Mouse (Mus musculus): ENCODE data around the gene Acacb. TPM values are rescaled to one million over a fixed set of nuclear protein-coding genes. Genes with fewer than 3 reads are reported as not detected.

Gene Acacb
- polyA plus RNA-seq, 1 experiment from 2014 or later, result 0.65 TPM

- Histone ChIP-seq H3K4me2 (ENCODE audit: low read depth, low read length) (no peak overlapping the region), H3K27ac (ENCODE audit: low read length) (no peak overlapping the region), H3K4me3 (ENCODE audit: low read depth, low read length) (no peak overlapping the region), H3K4me1 (ENCODE audit: control insufficient read depth, low read depth, low read length) (no peaks in the 10 kb centered on the region), H3K36me3 (ENCODE audit: control insufficient read depth, insufficient read depth) (no peaks in the 10 kb centered on the region; the same call in none of the 2 replicates), H3K9ac (ENCODE audit: low read depth, low read length) (no peak overlapping the region), H3K9me3 (replicated peaks; ENCODE audit: control insufficient read depth, low read length) (no peaks in the 10 kb centered on the region), H3K27me3 (ENCODE audit: control insufficient read depth, insufficient read depth, low read depth, low read length) (no peaks in the 10 kb centered on the region)
- WGBS (ENCODE audit: insufficient replicate concordance), result 43% methylated on average over 7 of the region's 7 CpGs
- no peak for ATAC-seq (ENCODE audit: low read depth)
These were observed 29.7 kb upstream of the Acacb start for GRCm38 (mm10) chr5:114116586-114116985.

DNA sequence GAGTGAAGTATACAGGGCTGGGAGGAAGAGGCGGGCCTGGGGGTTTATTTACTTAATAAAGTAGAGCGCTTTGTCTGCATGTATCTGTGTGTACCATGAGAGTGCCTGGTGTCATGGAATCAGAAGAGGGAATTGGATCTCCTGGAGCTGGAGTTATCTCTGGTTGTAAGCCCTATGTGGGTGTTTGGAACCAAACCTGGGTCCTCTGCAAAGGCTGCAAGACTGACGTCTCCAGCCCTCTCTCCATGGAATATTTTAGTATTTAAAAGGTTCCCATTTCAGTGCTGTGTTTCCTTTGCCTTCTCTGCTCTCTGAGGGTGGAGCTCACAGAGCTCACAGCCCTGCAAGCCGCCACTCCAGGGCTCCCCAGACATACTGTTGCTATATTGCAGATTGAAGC is 26.5 kb upstream of the Acacb start:
- H3K4me1 ChIP-seq (ENCODE audit: control insufficient read depth, low read depth, low read length), result no peaks in the 10 kb centered on the region
- H3K36me3 ChIP-seq (ENCODE audit: control insufficient read depth, insufficient read depth), result no peaks in the 10 kb centered on the region; the same call in none of the 2 replicates
- H3K9me3 ChIP-seq (replicated peaks; ENCODE audit: control insufficient read depth, low read length), result no peaks in the 10 kb centered on the region
- WGBS (ENCODE audit: insufficient replicate concordance), result 67% methylated on average over 4 of the region's 4 CpGs
- no peak overlapping the region for H3K27ac ChIP-seq (ENCODE audit: low read length)
- ATAC-seq (ENCODE audit: low read depth), result no peak
- H3K9ac ChIP-seq (ENCODE audit: low read depth, low read length), result no peak overlapping the region
- no peak overlapping the region for H3K4me2 ChIP-seq (ENCODE audit: low read depth, low read length)
- H3K4me3 ChIP-seq (ENCODE audit: low read depth, low read length), result no peak overlapping the region
- H3K27me3 ChIP-seq (ENCODE audit: control insufficient read depth, insufficient read depth, low read depth, low read length), result no peaks in the 10 kb centered on the region

GRCm38 (mm10) chr5:114126008-114126407 is 20.3 kb upstream of the Acacb start:
- 72% methylated on average over 3 of the region's 3 CpGs for WGBS (ENCODE audit: insufficient replicate concordance)

GRCm38 (mm10) chr5:114126499-114127244 is 19.7 kb upstream of the Acacb start:
- 0 out of 2 replicates have a peak overlapping the region, but pooled peaks have one; percentile 6 for H3K27ac ChIP-seq (ENCODE audit: low read length)
- H3K9me3 ChIP-seq (replicated peaks; ENCODE audit: control insufficient read depth, low read length), result no peaks in the 10 kb centered on the region
- H3K4me2 ChIP-seq (ENCODE audit: low read depth, low read length), result peak overlapping the region; percentile 99
- H3K9ac ChIP-seq (ENCODE audit: low read depth, low read length), result no peak overlapping the region
- peak overlapping the region; percentile 76 for H3K4me3 ChIP-seq (ENCODE audit: low read depth, low read length)
- no peaks in the 10 kb centered on the region for H3K36me3 ChIP-seq (ENCODE audit: control insufficient read depth, insufficient read depth)
- WGBS (ENCODE audit: insufficient replicate concordance), result 68% methylated on average over 7 of the region's 7 CpGs
- H3K4me1 ChIP-seq (ENCODE audit: control insufficient read depth, low read depth, low read length), result peaks cover 28% of the 10 kb centered on the region
- H3K27me3 ChIP-seq (ENCODE audit: control insufficient read depth, insufficient read depth, low read depth, low read length), result no peaks in the 10 kb centered on the region
- ATAC-seq (ENCODE audit: low read depth), result no peak

More at GRCm38 (mm10) chr5:114126008-114126407, 20.3 kb upstream of the Acacb start:
- no peaks in the 10 kb centered on the region for H3K27me3 ChIP-seq (ENCODE audit: control insufficient read depth, insufficient read depth, low read depth, low read length)
- H3K4me3 ChIP-seq (ENCODE audit: low read depth, low read length), result no peak overlapping the region
- no peak for ATAC-seq (ENCODE audit: low read depth)
- H3K4me2 ChIP-seq (ENCODE audit: low read depth, low read length), result no peak overlapping the region
- H3K36me3 ChIP-seq (ENCODE audit: control insufficient read depth, insufficient read depth), result no peaks in the 10 kb centered on the region; the same call in 1 of the 2 replicates
- peaks cover 22% of the 10 kb centered on the region for H3K4me1 ChIP-seq (ENCODE audit: control insufficient read depth, low read depth, low read length)
- no peaks in the 10 kb centered on the region for H3K9me3 ChIP-seq (replicated peaks; ENCODE audit: control insufficient read depth, low read length)
- H3K9ac ChIP-seq (ENCODE audit: low read depth, low read length), result no peak overlapping the region
- H3K27ac ChIP-seq (ENCODE audit: low read length), result 0 out of 2 replicates have a peak overlapping the region, but pooled peaks have one; percentile 6

DNA sequence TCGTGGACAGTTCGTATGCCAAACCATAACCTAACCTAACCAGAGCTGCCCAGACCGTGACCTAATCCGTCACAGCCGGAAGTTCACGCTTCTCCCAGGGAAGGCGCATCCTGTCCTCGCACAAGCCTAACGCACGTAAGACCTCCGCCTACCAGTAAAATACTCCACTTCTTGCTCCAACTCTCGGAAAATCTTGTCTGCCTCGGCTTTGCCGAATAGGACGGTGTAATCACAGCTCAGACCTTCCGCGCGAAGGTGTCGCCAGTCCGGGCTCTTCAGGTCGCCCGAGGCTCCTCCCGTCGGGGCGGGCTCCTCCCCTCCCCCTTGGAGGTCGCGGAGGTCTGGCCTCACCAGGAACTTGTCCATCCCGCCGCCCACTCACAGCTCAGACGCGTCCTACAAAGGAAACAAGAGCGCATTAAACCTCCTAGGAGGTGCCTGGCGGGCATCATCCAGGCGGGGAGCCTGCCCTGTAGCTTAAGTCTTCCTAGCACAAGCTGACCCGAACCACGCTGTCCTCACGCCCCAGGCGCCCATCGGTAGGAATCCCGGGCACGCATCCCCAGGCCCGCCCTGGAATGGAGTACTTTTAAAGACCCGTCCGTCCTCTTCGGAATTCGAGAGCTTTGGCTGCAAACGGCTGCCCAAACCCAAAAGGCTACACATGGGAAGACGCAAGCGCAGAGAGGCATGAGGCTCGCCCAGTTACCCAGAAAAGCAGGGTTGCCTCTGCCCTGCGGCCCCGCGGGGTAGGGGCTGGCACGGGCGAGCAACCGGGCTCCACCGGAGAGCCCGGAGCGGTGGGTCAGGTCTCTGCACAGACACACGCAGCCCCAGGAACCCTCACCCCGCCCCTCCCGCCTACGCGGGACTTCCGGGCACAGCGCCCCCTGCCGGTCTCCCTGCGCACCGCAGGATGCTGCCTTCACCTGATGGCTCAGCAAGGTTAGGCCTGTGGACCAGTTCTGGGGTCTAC is 18.7 kb upstream of the Acacb start, which contains the start of gene Alkbh2:
Gene Alkbh2 (minus strand): TSS at position 845 of the 976 bp plus-strand sequence.
- Histone ChIP-seq H3K9ac (ENCODE audit: low read depth, low read length) (peak within 1 kb of the TSS; percentile 73), H3K27ac (ENCODE audit: low read length) (peak within 1 kb of the TSS; percentile 84), H3K36me3 (ENCODE audit: control insufficient read depth, insufficient read depth) (no peaks in the 10 kb centered on the region), H3K27me3 (ENCODE audit: control insufficient read depth, insufficient read depth, low read depth, low read length) (no peaks in the 10 kb centered on the region), H3K4me3 (ENCODE audit: low read depth, low read length) (peak within 1 kb of the TSS; percentile 76), H3K9me3 (replicated peaks; ENCODE audit: control insufficient read depth, low read length) (no peaks in the 10 kb centered on the region), H3K4me1 (ENCODE audit: control insufficient read depth, low read depth, low read length) (peaks cover 38% of the 10 kb centered on the region), H3K4me2 (ENCODE audit: low read depth, low read length) (peak within 1 kb of the TSS; percentile 99)
- under 1% methylated on average over 69 of the region's 69 CpGs for WGBS (ENCODE audit: insufficient replicate concordance)
- peak; percentile 9; the same call in 1 of the 2 replicates for ATAC-seq (ENCODE audit: low read depth)

GRCm38 (mm10) chr5:114129550-114130210 is 16.7 kb upstream of the Acacb start:
- peaks cover 56% of the 10 kb centered on the region for H3K4me1 ChIP-seq (ENCODE audit: control insufficient read depth, low read depth, low read length)
- H3K4me2 ChIP-seq (ENCODE audit: low read depth, low read length), result peak overlapping the region; percentile 100
- peak overlapping the region; percentile 79; the same call in 1 of the 2 replicates for H3K4me3 ChIP-seq (ENCODE audit: low read depth, low read length)
- no peak for ATAC-seq (ENCODE audit: low read depth)
- no peaks in the 10 kb centered on the region for H3K36me3 ChIP-seq (ENCODE audit: control insufficient read depth, insufficient read depth)
- no peak overlapping the region for H3K27ac ChIP-seq (ENCODE audit: low read length)
- no peak overlapping the region for H3K9ac ChIP-seq (ENCODE audit: low read depth, low read length)
- WGBS (ENCODE audit: insufficient replicate concordance), result 73% methylated on average over 15 of the region's 15 CpGs
- H3K9me3 ChIP-seq (replicated peaks; ENCODE audit: control insufficient read depth, low read length), result no peaks in the 10 kb centered on the region
- H3K27me3 ChIP-seq (ENCODE audit: control insufficient read depth, insufficient read depth, low read depth, low read length), result no peaks in the 10 kb centered on the region

DNA sequence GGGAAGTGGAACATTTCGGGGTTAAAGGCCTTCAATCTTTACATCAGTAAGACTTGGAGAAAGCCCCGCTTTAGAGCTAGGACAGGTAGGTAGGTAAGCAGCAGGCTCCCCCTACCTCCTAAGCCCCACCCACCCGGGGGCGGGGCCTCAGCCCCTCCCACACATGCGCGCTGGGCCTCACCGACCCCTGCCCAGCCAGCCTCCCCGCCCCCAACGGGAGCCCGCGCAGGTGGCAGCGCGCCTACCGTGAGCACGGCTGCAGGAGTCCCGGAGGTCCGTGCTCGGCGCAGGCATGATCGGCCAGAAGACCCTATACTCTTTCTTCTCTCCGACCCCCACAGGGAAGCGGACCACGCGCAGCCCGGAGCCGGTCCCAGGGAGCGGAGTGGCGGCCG is 16.1 kb upstream of the Acacb start, which contains the start of gene Ung:
Gene Ung (plus strand): TSS at position 176 of the 395 bp plus-strand sequence.
- ATAC-seq (ENCODE audit: low read depth), result peak; percentile 22; the same call in 1 of the 2 replicates
- H3K9me3 ChIP-seq (replicated peaks; ENCODE audit: control insufficient read depth, low read length), result no peaks in the 10 kb centered on the region
- peaks cover 56% of the 10 kb centered on the region for H3K4me1 ChIP-seq (ENCODE audit: control insufficient read depth, low read depth, low read length)
- no peaks in the 10 kb centered on the region for H3K36me3 ChIP-seq (ENCODE audit: control insufficient read depth, insufficient read depth)
- no peaks in the 10 kb centered on the region for H3K27me3 ChIP-seq (ENCODE audit: control insufficient read depth, insufficient read depth, low read depth, low read length)
- H3K9ac ChIP-seq (ENCODE audit: low read depth, low read length), result peak within 1 kb of the TSS; percentile 65
- peak within 1 kb of the TSS; percentile 79 for H3K4me3 ChIP-seq (ENCODE audit: low read depth, low read length)
- peak within 1 kb of the TSS; percentile 100 for H3K4me2 ChIP-seq (ENCODE audit: low read depth, low read length)
- H3K27ac ChIP-seq (ENCODE audit: low read length), result peak within 1 kb of the TSS; percentile 74
- 2% methylated on average over 29 of the region's 29 CpGs for WGBS (ENCODE audit: insufficient replicate concordance)

- WGBS (ENCODE audit: insufficient replicate concordance), result under 1% methylated on average over 85 of the region's 87 CpGs
- ATAC-seq (ENCODE audit: low read depth), result peak; percentile 94
- Histone ChIP-seq H3K4me2 (ENCODE audit: low read depth, low read length) (peak overlapping the region; percentile 100), H3K9me3 (replicated peaks; ENCODE audit: control insufficient read depth, low read length) (no peaks in the 10 kb centered on the region), H3K9ac (ENCODE audit: low read depth, low read length) (peak overlapping the region; percentile 65), H3K4me1 (ENCODE audit: control insufficient read depth, low read depth, low read length) (peaks cover 56% of the 10 kb centered on the region), H3K27me3 (ENCODE audit: control insufficient read depth, insufficient read depth, low read depth, low read length) (no peaks in the 10 kb centered on the region), H3K36me3 (ENCODE audit: control insufficient read depth, insufficient read depth) (no peaks in the 10 kb centered on the region), H3K27ac (ENCODE audit: low read length) (peak overlapping the region; percentile 74), H3K4me3 (ENCODE audit: low read depth, low read length) (peak overlapping the region; percentile 79)
These were observed 15.4 kb upstream of the Acacb start for GRCm38 (mm10) chr5:114130698-114131520.

Measured in liver, embryonic 16.5 days (tissue).